Mouse (Mus musculus) CD8-positive naive resting alpha-beta T cell, adult 2 months (primary cell): ENCODE data around the gene Nol9.
"Not testable (repeated sequence)": the region's sequence is repeated elsewhere in the genome, so short reads cannot be mapped to it uniquely, and the experiment has no call there.

ENCODE experiments used
- DNase-seq, 2 experiments: peaks; one replicate each; pipeline ENCODE4 v3.0.0; 2022; ENCODE audit warnings: low read depth in 2 of 2, low spot score in 2 of 2

The Nol9 gene

DNA sequence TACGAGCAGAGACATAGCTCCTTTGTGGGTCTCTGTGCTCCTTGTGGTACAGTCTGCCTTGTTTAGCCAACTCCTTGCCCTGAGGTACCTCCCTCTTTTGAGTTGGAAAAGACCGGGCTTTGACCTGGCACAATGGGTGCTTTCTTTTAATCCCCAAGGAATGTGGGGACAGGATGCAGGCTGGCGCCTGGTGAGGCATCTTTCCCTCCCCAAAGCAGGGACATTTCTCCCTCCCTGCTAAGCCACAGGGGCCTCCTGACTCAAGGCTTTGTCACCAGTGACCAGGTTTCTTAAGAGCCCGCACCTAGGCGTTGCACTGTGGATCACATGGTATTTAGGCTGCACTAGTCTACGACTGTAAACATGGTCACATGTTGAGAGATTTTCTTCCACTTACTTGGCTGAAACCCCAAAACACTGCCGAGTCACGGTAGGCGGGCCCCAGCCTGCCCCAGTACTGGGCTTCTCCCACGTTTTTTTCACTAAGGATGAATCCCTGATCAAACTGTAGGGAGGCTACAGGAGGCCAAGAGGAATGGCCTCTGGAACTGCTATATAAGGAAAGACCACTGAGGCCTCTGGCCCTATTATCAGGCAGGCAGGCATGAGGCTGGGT lies 28.9 kb upstream of the Nol9 start:
- no peak for DNase-seq

- DNase-seq = no peak
These were observed 28.4 kb upstream of the Nol9 start for GRCm38 (mm10) chr4:152010707-152011134.

GRCm38 (mm10) chr4:152011171-152011760 lies 27.9 kb upstream of the Nol9 start:
- no peak for DNase-seq

DNA sequence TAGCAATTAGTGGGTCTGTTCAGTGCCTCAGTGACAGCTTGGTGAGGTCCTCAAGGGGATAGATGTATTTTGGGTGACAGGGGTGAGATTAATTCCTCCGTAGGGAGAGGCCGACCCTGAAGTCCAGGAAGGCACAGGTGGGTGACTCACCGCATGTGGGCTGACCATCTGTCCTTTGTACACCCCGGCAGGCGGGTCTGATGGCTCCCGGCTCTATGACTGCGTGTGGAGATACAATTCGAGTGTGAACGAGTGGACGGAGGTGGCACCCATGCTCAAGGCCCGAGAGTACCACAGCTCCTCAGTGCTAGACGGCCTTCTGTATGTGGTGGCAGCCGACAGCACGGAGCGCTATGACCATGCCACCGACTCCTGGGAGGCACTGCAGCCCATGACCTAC lies 27.0 kb upstream of the Nol9 start:
- no peak for DNase-seq

GRCm38 (mm10) chr4:152013036-152013813 lies 25.9 kb upstream of the Nol9 start:
- no peak for DNase-seq

GRCm38 (mm10) chr4:152019073-152019472 lies 20.0 kb upstream of the Nol9 start:
- DNase-seq = no peak

GRCm38 (mm10) chr4:152020024-152020423 lies 19.1 kb upstream of the Nol9 start:
- no peak for DNase-seq

- no peak for DNase-seq
These were observed 17.5 kb upstream of the Nol9 start for GRCm38 (mm10) chr4:152021568-152022097.

GRCm38 (mm10) chr4:152022506-152022905 lies 16.6 kb upstream of the Nol9 start:
- no peak for DNase-seq

- no peak for DNase-seq
These were observed 14.6 kb upstream of the Nol9 start for GRCm38 (mm10) chr4:152024525-152024924.

GRCm38 (mm10) chr4:152026751-152027508 lies 12.2 kb upstream of the Nol9 start:
- DNase-seq = no peak

DNA sequence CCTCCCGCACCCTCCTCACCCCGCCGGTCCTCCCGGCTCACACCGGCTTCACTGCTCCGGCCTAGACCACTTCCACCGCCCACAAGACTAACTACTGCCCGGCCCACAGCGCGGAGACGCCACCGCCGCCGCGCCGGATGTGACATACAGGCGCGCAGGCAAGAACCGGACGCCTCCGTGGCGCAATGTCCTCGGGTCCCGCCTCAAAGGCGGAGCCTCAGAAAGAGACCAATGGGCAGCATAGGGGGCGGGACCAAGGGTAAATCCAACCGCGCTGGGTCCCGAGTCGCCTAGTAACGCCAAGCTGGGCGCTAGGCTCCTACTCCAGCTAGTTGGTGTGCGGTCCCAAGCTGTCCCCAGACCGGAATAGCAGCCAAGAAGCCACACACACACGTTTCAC lies 11.6 kb upstream of the Nol9 start, which contains the start of gene Zbtb48:
Zbtb48 (minus strand) TSS at position 148 of the 400 bp plus-strand sequence.
- peak; percentile 86 to 94 for DNase-seq

DNA sequence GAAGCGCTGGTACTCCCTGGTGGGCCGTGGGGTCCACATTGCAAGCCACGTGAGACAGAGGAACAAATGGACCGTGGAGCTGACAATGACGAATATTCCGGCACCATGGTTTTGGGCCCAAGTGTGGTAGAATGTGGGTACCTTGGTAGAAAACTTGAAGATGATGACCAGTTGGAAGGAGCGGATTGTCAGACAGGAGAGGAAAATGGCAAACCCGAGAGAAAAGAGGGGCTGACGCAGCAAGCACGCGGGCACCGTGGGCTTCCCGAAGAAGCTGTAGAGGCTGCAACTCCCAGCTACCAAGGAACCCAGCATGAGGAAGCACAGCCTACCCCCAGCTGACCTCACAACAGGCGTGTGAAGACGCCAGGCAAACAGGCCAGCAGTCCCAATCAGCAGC lies 10.7 kb upstream of the Nol9 start:
- no peak for DNase-seq

- DNase-seq = no peak
These were observed 10.0 kb upstream of the Nol9 start for GRCm38 (mm10) chr4:152029087-152029486.

- no peak for DNase-seq
These were observed 9.1 kb upstream of the Nol9 start for GRCm38 (mm10) chr4:152029997-152030396.

GRCm38 (mm10) chr4:152032922-152033321 lies 6.2 kb upstream of the Nol9 start:
- DNase-seq = no peak

GRCm38 (mm10) chr4:152036464-152036863 lies 2.7 kb upstream of the Nol9 start:
- DNase-seq = not testable (repeated sequence)

DNA sequence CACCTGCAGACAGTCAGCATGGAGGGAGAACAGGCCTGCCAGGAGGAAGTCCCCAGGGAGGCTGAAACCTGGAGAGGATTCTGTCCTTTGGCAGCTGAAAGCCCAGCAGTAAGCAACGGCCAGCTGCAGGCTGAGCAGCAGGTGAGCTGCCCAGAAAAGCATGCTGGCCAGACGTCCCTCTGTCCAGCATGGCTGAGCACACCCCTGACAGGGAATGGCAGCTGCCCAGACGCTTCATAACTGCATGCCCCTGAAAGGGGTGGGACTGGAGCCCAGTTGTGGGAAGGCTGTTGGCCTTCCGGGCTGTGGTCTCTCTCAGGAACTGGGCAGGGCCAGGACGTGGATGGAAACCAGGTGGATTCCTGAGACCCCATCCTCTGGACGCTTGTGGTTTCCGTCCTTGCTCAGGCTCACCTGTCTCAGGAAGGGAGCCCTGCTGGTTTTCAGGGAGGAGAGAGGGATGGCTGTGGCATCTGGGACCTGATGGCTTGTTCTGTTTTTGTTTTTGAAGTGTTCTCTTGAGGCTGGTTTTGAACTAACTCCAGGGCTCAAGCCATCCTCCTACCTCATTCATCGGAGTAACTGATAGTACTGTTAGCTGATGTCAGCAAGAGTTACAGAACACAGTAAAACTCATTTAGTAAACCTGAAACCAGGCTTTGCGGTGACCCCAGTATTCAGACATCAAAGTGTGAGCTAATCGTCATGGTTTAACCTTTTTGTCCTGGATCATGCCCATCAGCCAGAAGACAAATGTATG lies 716 bp upstream of the Nol9 start, which contains the start of gene Tas1r1:
Tas1r1 (minus strand) TSS at position 344 of the 760 bp plus-strand sequence.
- no peak for DNase-seq

- DNase-seq = no peak
These were observed 750 bp downstream of the Nol9 start for GRCm38 (mm10) chr4:152039831-152040310.

DNA sequence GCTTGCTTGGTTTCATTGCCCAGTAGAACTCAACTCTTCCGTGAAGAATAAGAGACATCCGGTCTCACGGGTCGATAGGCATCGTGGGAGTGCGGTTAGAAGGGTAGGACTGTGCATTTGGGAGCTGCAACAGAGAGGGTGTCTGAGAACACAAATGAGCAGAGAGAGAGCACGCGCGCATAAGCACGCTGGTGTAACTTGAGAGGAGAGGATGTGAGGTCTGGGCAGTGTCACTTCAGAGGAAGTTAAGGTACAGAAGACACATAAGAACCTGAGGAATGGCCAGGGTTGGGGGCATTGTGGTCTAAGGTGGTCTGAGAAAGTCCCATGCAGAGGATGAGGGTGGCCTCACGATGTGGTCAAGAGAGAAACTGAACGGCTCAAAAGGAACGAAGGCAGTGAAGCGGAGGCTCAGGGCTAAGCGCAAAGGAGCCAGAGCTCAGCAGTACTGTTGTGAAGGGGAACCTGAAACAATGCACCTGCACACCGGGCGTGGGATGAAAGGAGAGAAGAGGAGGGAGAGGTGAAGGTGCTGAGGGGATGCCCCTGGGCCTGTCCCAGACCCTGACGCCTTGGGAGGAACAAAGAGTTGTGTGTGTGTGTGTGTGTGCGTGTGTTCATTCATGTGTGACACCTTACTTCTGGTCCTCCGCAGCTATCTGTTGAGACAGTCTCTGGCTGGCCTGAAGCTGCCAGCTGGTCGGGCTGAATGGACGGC lies 3.0 kb downstream of the Nol9 start:
- no peak for DNase-seq
